9 mouse cellular contexts compared by ENCODE assay signal in the genomic region with DNA sequence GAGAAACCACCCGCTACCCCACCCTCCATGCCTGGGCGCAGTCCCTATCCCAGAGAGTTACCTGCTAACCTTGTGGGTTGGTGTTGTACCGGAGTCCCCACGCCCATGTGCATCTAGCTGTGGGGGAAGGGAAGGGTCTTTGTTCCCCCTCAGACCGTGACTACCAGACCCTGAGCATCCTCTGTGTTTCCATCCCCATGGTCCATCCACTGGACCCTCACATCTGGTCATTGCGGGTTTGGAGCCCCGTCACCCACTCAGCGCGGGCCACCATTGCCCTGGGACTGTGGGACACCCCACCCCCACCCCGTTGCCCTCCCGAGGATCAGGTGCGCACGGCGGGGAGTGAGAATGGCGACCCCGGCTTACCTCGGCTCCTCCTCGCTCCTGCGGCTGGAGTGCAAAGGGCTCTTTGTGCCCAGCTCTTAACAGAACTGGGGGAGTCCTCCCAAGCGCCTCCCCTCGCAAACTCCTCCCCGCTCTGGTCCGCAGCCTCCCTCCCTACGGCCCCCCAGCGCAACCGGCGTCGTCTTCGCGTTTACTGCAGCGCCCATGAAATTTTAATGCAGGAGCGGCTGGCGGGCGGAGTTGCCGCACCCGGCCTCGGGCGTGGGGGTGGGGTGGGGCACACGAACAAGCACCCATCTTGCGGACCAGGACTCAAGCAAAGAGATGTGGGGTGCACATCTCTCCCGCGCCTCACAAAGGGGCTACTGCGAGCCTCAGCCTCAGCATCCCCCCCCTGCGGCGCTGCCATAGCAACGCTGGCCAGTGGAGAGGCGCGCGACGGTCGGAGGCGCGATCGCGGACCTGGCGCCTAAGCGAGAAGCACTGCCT. TPM values are rescaled to one million over a fixed set of nuclear protein-coding genes. Genes with fewer than 3 reads are reported as not detected.
DNase-seq lines count a peak whose midpoint lies in the region; ATAC-seq lines count a peak whose summit lies in the region.
"Had no signal": no experiment of that assay in that cellular context is flagged by ENCODE, and none has a peak within 500 bp of the region (broad histone marks: within the 10 kb centered on the region; RNA-seq: fewer than 3 reads in every experiment).

No protein-coding gene starts in this region.

- H3K4me3 ChIP-seq in heart, embryonic 11.5 days (ENCODE audit: low read depth, low read length), result peak overlapping the region; percentile 38

- H3K9ac ChIP-seq in heart, embryonic 11.5 days (ENCODE audit: low read depth, low read length), result no peak overlapping the region

- H3K4me2 ChIP-seq in heart, embryonic 11.5 days, result peak overlapping the region; percentile 53

- H3K27ac ChIP-seq in heart, embryonic 11.5 days (ENCODE audit: low read depth, low read length), result no peak overlapping the region

- H3K9me3 ChIP-seq in heart, embryonic 11.5 days (replicated peaks; ENCODE audit: control insufficient read depth, low read length), result no peaks in the 10 kb centered on the region

- ATAC-seq in heart, embryonic 11.5 days (replicated peaks; ENCODE audit: insufficient number of reproducible peaks, low FRiP score, low TSS enrichment), result no peak

- DNase-seq in heart, postnatal 25 days (ENCODE audit: low spot score), result no peak
- DNase-seq in brain, adult 2 months (ENCODE audit: low read depth, low spot score), result peak; percentile 84
- peak; percentile 75 to 81 for DNase-seq in frontal cortex, postnatal 36 days (ENCODE audit: low spot score in 2 of 2)
- DNase-seq in left cerebral cortex, postnatal 4 days, result peak; percentile 86
- DNase-seq in retina, postnatal 1 day, result peak; percentile 90
- no peak for DNase-seq in adrenal gland, postnatal 14 days
- DNase-seq in urinary bladder, postnatal 14 days (ENCODE audit: low spot score), result no peak

- peaks cover 13% of the 10 kb centered on the region for H3K4me1 ChIP-seq in heart, embryonic 11.5 days (ENCODE audit: control insufficient read depth, insufficient read depth, low read length)

- no peaks in the 10 kb centered on the region for H3K36me3 ChIP-seq in heart, embryonic 11.5 days (ENCODE audit: control insufficient read depth, insufficient read depth, low read length)

- WGBS in heart, embryonic 11.5 days (ENCODE audit: insufficient replicate concordance), result under 1% methylated on average over 57 of the region's 57 CpGs

- intact Hi-C loops in heart, postnatal 25 days (cut with DNase I), result no loop called here
- intact Hi-C loops in left cerebral cortex, postnatal 4 days (cut with DNase I), result loop anchor here (10.0 kb wide), 1 partner anchor 96 kb away; a partner anchor contains a TSS

- H3K27me3 ChIP-seq in heart, embryonic 11.5 days (ENCODE audit: control insufficient read depth, insufficient read depth, low read length), result peaks cover 78% of the 10 kb centered on the region

RNA-seq across cellular contexts. Expression of a gene that starts 23.9 kb away (rescaled TPM):
- polyA plus RNA-seq in heart, embryonic 11.5 days (2014; fragmentation: Nextera tagmentation; extraction: Ambion mirVana), result 0.66 TPM in 1 of 2 replicates, not detected in the other
- total RNA-seq in heart, postnatal 25 days (2021), result 10 to 100 TPM in 1 of 2 experiments, 1 to 10 TPM in 1; 8.9 to 10.3 TPM
- under 1 TPM; 0.50 to 0.54 TPM for total RNA-seq in left cerebral cortex, postnatal 4 days (2021)
- total RNA-seq in adrenal gland, postnatal 14 days (2021), result 16.2 and 28.2 TPM in 2 replicates
- total RNA-seq: CH12.LX had no signal

RNA-seq across cellular contexts. Expression of a gene that starts 27.2 kb away (rescaled TPM):
- polyA plus RNA-seq in heart, embryonic 11.5 days (2014; fragmentation: Nextera tagmentation; extraction: Ambion mirVana), result not detected in 2 replicates
- 1 to 10 TPM; 2.5 to 2.9 TPM for total RNA-seq in heart, postnatal 25 days (2021)
- 1 to 10 TPM; 3.5 to 5.6 TPM for total RNA-seq in left cerebral cortex, postnatal 4 days (2021)
- 1.8 and 1.9 TPM in 2 replicates for total RNA-seq in adrenal gland, postnatal 14 days (2021)
- total RNA-seq: CH12.LX had no signal

RNA-seq across cellular contexts. Expression of a gene that starts 48.0 kb away (rescaled TPM):
- polyA plus RNA-seq in heart, embryonic 11.5 days (2014; fragmentation: Nextera tagmentation; extraction: Ambion mirVana), result 30.2 and 31.2 TPM in 2 replicates
- total RNA-seq in heart, postnatal 25 days (2021), result 10 to 100 TPM; 38.7 to 42.3 TPM
- total RNA-seq in left cerebral cortex, postnatal 4 days (2021), result 10 to 100 TPM; 25.5 to 28.8 TPM
- 161 and 186 TPM in 2 replicates for total RNA-seq in adrenal gland, postnatal 14 days (2021)

Comparison
In these comparisons a context has a peak if more than half of its experiments do, and no peak if none do; other contexts are left out.
1. DNase-seq: peak in brain, adult 2 months (single experiment), frontal cortex, postnatal 36 days (2 of 2), left cerebral cortex, postnatal 4 days (single experiment) and retina, postnatal 1 day (single experiment); none in heart, postnatal 25 days (single experiment), adrenal gland, postnatal 14 days (single experiment) and urinary bladder, postnatal 14 days (single experiment).
2. RNA of a gene that starts 23.9 kb away (total RNA-seq): 16.2 to 28.2 TPM in adrenal gland, postnatal 14 days and 8.9 to 10.3 TPM in heart, postnatal 25 days; 0.50 to 0.54 TPM in left cerebral cortex, postnatal 4 days; every median in the first group is over 4 times any median in the second.